Mouse (Mus musculus) Muller cell, postnatal 12 days (primary cell): ENCODE data around the gene Gm10974.

Experiments used
- DNase-seq: peaks from one replicate; pipeline ENCODE4 v3.0.0-alpha.2; 2015; ENCODE audit errors: inconsistent ontology term

Gm10974 gene

DNA sequence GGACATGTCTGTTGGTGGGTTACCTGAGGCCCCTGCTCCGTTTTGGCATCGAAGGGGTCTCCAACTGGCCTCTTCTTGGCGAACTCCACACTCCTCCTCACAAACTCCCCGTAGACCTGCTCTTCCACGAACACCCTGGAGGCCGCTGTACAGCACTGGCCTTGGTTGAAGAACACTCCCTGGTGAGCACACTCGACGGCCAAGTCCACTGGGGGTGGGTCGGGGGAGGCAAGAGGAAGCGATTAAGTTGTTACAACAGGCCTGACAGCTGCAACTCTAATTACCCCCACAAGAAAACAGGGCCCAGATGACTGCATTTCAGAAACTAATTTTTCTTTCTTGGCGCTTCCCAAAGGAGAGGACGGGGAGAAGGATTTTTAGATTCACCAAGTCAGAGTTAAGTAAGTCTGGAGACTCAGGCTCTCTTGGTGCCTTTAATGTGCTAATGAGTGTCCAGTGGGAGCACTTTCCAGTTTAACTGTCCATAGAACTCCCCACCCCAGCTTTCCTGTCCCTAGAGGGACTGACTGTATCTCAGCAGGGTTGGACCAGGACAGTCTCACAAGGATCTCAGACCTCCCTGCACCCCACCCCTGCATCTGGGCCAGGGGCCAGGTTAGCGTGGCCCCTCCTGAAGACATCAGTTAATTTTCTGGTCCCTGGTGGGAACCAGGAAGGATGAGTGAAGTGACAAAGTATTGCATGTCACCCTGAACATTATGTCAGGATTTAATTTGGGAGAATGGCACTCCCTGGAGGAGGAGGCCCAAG is 40.4 kb downstream of the Gm10974 start:
- no peak for DNase-seq

- no peak for DNase-seq
Measured at GRCm38 (mm10) chr7:66406971-66407370, 41.3 kb downstream of the Gm10974 start.

GRCm38 (mm10) chr7:66409433-66409832 is 43.7 kb downstream of the Gm10974 start:
- peak; percentile 62 for DNase-seq

GRCm38 (mm10) chr7:66413093-66413492 is 47.4 kb downstream of the Gm10974 start:
- no peak for DNase-seq

GRCm38 (mm10) chr7:66416829-66417228 is 51.1 kb downstream of the Gm10974 start:
- DNase-seq = no peak

GRCm38 (mm10) chr7:66418981-66419380 is 53.3 kb downstream of the Gm10974 start:
- DNase-seq = no peak

- no peak for DNase-seq
Measured at GRCm38 (mm10) chr7:66421903-66422302, 56.2 kb downstream of the Gm10974 start.

GRCm38 (mm10) chr7:66427053-66427436 is 61.3 kb downstream of the Gm10974 start:
- DNase-seq = no peak

DNA sequence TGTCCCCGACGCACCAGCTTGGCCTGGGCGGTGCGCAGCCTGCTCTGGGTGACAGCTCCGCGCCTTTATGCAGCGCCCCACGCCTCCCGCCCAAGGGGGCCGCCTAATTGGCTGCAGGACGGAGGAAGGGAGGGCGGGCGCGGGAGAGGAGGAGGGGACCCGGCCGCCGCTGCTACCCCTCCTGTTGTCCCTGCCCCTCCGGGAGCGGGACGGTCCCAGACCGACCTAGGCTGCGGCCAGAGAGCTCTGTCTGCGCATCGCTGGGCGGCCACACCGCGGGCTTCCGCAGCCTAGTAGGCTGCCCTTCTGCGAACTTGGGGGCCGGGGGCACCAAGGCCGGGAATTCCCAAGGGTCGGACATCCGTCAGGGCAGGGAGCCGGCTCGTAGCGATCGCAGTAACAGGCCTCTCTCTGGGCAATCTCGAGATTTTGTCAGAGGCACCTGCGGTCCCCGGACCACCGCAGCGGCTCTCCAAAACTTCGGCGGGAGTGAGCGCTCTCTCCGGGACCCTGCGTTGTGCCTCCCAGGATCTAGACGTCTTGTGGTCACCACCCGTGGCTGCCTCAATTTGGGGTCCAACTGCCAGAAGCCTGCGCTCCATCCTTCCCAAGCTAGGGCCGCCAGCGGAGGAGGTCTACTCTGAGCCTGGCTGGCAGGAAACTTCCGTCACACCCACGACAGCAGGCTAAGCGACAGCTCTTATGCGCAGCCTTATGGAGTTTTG is 61.9 kb downstream of the Gm10974 start, which contains the start of gene Aldh1a3:
Aldh1a3 (minus strand) TSS at position 81 of the 725 bp plus-strand sequence.
- DNase-seq = peak; percentile 75

DNA sequence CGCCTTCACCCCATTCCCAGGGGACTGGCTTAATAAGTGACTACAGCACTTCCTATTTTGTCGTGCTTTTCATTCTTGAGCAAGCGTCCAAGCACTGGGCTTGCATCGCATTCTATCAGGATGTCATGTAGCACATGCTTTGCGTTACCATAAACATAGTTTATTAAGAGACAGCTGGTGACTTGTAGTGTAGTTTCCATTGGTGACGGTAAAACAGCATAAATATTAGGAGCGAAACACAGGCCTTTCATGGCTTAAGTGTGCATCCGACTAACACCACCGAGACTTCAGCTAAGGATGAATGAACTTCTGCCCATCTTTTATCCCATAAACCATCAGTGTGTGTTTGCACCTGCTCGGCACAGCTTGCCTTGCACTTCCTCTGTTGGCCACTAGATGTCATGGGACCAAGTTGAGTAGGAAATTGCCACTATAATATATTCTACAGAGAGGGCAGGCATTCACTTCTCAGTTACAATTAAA is 68.8 kb downstream of the Gm10974 start:
- DNase-seq = peak; percentile 36
